Mouse (Mus musculus) adrenal gland, adult 18-20 months (tissue): ENCODE results near the gene Scnn1a. TPM values are rescaled to one million over a fixed set of nuclear protein-coding genes. Genes with fewer than 3 reads are reported as not detected.
A peak's percentile ranks its signal among the peaks of the same experiment; 100 is the strongest.

ENCODE experiments used
- DNase-seq, 2 experiments: peaks; one replicate each; pipeline ENCODE4 v3.0.0; 2021 to 2022; ENCODE audit warnings: low spot score in 2 of 2
- total RNA-seq, 2 experiments: library from RNA; stranded (reverse); gene quantifications; 1 replicate in 1 of 2; 2 replicates in 1 of 2; pipeline ENCODE4 v1.2.3; 2021

The Scnn1a gene
- total RNA-seq, 2 experiments from 2014 or later: 1.3 to 1.7 TPM

DNA sequence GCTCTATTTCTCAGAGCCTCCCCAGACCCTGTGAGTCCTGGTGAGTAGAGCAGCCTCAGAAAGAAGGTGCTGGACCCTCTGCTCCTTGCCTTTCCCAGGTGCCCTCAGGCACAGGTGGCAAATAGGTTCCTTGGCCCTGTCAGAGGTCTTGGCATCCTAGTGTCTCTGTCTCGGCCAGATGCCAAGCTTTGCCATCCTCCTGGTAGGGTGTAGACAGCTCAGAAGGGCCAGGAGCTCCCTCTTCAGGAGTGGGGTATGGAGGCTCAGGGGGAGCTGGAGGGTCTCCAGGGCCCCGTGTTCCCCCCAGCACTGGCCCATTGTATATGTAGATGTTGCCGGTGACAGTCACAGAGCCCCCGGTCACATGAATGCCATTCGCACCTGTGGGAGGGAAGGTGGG lies 13.4 kb upstream of the Scnn1a start:
- DNase-seq: no peak

DNA sequence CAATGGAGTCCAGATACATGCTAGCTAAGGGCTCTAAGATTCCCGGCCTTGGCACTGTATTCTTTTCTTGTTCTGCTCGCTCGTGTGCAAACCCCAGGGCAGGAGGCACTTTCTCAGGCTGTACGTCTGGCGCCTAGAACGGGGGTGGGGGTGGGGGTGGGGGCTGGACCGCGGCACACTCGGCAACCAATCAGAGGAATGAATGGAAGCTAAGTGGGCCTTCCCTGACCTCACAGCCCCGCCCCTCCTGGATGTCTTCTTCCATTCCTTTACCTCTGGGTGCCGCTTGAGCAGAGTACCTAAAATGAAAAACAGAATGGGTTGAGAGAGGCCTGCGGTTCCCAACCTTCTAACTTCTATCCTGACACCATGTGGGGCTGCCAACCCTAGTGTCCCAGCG lies 11.5 kb upstream of the Scnn1a start:
- DNase-seq: no peak

DNA sequence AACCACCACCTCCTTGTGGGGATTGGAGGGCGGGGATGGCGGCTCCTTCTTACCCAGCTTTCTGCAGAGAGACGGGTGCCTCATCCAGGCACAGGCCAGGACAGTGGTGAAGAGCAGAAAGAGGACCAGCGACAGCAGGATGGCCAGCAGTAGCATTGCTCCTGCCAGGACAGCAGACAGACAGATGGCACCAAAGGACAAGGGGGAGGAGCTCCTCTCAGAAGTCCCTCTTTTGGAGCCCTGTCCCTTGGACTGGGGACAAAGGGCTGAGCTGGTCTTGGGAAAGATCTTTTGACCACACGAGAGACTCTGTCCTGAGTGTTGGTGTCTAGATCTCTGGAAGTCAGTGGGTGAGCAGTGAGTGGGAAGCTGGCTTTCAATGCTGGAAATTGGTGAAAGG lies 11.1 kb upstream of the Scnn1a start:
- DNase-seq: no peak

DNA sequence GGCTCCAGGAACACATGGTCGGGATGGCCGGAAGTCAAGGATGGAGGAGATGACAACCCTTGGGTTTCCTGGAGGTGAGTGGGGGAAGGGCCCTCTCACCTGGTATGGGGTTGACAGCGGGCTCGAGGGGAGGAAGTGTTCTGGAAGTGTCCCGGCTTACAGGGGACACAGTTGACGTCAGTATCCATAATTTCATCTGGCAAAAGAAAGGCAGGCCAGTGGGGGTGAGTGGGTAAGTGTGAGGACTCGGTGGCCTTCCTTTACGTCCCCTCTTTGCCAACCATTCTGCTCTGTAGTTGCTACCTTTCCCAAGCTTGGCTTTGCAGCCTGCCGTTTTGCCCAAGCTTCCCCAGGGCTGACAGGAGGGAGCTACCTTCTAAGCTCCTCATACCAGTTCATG lies 8.3 kb upstream of the Scnn1a start:
- DNase-seq: no peak

DNA sequence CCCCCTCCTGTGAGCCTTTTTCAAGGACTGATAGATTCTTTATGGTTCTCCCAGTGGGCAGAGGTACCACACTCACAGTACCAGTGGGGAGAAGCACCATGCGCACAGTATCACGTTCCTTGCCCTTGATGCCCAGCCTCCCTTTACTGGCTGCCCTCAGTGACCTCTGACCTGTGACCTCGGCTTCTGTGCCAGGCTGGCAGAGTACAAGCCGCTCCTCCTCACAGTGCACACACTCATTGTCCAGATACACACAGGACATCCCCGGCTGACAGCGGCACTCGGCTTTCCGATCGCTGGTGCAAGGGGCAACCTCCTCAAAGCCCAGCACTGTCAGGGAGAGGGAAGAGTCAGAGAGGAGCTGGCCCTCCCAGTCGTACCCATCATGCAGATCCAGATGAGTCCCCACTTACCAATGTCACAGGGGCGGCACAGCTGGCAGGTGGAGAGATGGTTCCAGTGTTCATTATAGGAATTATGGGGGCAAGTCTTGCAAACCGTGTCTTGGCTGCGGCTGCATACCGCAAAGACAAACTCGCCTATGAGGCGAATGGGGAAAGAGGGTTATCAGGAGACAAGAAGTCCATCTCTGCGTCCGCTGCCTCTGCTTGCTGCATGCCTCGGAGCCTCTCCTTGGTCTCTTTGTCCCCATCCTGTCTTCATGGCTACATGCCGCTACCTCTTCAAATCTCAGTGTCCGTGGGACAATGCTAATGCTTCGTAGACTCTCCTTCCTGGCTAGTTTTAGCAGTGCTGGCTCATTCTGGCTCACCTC lies 7.7 kb upstream of the Scnn1a start:
- DNase-seq: no peak

DNA sequence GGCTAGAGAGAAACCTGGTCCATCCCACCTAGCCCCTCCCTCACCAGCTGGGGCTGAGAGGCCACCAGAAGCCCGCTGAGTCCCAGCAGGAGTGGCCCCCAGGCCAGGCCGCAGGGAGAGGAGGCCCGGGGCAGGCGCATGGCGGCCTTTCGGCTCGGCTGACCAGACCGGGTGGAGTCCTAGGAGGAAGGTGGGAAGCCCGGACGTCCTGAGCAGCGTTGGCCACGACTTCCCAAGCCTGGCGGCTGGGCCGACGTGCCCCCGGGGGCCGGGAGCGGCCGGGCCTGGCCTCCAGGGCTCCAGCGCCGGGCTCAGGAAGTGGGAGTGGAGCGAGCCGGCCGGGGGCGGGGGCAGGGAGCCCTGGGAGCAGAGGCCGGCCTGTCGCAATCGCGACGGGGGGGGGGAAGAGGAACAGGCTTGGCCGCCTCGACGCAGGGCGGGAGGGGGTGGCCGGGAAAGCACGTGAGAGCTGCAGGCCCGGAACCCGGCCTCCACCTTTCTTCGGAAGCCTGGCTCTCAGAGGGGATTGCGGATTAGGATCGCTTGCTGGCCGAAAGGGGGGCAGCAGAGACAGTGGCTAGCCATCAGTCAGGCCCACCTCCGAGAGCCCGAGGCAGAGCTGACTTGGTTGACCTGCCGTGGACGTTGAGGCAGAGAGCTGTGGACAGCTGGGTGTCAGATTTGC lies 6.8 kb upstream of the Scnn1a start, which contains the start of gene Ltbr:
Gene Ltbr, minus strand, starts transcription at position 340 of the 685 bp plus-strand sequence.
- peak; percentile 84 to 85 for DNase-seq

DNA sequence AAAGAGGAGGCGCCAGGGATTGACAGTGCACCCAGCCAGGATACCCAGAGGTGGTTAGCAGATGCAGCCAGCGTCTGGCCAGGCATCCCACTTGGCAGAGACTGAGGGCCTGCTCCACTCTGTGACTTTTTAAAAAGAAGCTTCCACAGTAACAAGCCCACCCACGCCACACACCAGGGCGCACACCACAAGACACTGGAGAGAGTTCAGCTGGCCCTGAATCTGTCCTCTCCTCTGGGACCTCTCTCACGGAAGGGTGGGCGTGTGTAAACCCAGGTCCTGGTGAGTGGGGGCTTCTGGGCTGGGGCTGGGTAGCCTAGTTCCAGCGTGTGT lies 6.3 kb upstream of the Scnn1a start:
- no peak for DNase-seq

DNA sequence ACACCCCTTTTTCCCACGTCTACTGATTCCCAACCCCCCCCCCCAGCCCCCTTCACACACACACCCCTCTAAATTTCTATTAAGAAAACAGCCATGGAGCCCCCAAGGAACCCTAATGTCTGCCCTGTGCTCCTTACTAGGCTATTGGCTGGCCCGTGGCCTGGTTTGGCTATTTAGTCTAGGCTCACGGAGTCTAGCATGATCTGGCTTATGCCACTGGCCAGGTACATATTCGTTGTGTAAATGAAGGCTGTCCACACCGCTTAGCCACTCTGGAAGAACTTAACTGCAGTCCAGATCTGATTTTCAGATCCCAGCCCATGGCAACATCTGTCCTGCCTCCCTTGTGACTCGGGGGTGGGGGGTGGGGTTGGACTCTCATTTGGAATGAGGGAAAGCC lies 5.7 kb upstream of the Scnn1a start:
- no peak for DNase-seq

DNA sequence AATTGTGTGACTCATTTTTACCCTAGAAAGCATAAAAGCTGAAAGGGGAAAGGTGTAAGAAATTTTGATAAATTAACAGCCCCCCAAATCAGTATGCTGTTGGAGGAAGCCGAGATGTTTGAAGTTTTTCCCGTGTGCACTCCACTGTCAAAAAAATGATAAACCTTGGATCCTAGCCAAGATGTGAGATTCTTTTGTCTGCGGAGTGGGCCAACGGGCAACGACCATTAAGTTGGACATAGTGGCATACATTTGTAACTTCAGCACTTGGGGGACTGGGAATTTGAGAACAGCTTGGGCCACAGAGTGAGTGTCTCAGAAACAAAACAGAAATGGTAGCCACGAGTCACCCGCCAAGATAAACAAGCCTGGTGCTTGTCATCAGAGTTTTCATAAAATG lies 3.4 kb upstream of the Scnn1a start:
- DNase-seq: no peak

DNA sequence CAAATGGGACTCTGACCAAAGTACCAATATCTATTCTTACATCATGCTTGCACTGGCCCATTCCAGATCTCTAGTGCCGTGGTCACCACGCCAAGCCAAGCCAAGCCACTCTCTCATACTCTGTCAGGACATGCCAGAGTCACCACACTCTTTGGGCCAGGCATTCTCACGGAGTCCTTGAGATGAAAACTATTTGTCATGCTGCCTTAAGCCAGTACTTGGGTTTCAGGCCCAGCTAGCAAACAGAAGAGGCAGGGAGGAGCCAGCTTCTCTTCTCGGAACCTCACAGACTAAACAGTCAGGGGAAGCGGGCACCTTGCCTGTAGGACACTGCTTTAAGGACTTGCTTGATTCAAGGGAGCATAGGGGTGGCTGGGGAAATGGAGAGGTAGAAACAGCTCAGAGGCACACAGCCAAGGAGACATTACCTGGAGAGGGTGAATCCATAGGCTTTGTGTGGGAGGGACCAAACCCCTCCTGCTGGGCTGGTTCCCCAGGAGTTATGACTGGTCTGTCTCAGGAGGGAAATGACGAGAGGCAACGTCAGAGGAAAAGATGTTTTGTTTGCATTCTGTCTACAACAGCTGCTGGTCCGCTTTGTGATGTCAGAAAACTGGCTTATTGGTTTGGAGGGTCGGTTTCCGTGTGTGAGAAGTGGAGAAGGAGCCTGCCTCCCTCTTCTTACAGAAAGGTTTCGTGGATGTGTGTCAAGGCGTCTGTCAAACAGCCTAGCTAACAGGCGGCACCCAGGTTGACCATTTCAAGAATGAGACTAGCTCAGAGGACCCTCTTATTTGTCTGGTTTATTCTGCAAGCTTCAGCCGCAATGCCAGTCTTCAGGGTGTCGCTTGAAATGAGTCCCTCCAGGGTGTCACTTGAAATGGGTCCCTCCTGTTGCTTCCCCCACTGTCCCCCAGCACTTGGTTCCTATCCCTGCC lies 1.2 kb upstream of the Scnn1a start:
- DNase-seq: peak in 1 of 2 experiments; percentile 31

DNA sequence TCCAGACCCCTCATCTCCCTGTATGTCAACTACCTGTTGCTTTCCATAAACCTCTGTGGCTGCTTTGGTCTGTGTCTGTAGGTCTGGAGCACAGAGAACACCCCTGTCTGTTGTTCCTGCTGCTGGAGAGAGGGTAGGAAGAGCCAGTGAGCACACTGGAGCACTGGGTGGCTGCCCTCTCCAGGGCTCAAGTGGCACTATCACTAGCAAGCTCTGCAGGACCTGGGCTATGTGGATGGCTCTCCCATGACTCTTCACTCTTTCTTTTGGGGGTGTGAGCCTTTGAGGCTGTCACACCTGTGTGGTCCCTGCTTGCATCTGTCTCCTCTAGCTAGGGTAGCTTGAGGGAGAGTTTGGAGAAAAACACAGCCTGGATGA lies 551 bp upstream of the Scnn1a start:
- no peak for DNase-seq

DNA sequence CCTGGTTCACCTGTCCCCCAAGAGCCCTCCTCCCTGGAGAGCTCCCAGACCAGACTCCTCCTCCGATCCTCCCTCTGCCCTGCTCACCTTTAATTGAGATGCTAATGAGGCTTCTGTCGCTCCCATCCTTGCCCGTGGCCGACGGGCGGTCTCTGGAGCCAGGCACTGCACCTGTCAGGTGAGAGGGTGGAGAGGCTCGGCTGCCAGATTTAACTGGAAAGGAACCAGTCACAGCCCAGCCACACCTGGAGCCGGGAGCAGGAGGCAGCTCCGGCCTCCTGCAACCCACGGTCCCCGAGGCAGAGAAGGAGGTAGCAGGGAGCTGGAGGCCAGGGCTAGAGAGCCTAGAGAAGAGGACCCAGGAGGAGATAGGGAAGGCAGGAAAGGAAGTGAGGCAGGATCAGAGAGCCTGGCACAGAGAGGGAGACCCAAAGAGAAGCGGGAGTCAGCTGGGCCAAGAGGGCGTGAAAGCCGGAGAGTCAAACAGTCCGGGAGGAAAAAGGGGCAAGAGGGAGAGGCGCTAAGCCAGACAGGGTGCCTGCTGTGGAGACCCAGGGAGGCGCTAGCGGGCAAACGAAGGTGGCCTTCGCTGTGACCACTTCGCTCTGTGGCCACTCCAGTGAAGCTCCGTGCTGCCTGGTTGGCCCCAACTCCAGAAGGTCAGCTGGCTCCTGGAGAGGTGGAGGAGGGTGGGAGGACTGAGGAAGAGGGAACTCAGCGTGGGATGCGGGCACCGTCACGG lies 826 bp downstream of the Scnn1a start:
- no peak for DNase-seq

DNA sequence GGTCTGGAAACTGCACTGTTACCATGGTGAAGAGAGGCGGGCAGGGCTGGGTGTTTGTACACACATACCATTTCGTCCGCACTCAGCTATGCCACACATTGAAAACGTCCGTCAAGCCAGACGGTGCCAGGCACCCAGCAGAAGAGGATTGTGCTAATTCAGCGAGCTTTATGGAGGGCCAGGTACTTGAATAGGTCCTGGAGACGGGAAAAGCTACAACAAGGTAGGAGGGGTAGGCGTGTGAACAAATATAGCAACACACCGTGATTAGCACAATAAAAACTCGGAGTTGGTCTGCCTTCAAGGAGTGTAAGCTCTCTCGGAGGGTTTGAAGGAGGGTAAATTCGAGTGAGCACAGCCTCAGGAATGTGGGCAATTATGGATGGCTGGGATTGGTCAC lies 2.3 kb downstream of the Scnn1a start:
- DNase-seq: no peak

DNA sequence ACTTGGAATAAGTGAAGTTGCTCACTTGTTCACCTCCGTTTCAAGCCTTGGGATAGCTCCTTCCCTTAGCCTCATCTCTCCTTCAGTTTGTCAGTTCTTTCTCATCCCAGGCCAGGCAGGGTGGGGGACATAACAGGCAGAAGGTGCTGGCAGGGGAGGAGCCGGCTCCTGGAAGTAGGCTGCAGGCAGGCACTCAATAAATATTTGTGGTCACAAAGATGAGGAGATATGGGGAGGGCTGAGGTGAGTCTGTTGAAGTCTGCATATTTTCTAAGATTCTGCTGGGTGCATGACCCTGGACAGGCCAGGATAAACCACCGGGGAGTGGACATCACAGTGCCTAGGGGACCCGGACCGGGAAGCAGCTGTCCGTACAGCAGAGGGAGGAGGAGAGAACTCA lies 3.1 kb downstream of the Scnn1a start:
- DNase-seq: no peak

DNA sequence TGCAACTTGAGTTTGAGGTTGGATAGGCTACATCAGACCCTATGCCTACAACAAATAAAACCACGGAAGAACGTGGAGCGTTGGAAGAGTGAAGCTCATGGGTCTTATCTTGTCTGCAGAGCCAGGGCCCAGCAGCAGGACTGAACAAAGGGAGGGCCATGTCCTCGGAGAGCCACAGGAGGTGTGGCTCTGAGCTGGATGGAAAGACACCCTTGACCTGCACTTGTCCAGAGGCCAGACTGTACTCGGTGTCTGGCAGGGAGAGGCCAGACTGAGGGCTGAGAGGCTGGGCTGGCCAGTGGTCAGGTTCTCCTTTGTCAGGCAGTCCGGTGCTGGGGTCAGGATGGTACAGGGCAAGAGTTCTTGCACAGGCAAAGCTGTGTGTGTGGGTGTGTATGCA lies 4.9 kb downstream of the Scnn1a start:
- no peak for DNase-seq

DNA sequence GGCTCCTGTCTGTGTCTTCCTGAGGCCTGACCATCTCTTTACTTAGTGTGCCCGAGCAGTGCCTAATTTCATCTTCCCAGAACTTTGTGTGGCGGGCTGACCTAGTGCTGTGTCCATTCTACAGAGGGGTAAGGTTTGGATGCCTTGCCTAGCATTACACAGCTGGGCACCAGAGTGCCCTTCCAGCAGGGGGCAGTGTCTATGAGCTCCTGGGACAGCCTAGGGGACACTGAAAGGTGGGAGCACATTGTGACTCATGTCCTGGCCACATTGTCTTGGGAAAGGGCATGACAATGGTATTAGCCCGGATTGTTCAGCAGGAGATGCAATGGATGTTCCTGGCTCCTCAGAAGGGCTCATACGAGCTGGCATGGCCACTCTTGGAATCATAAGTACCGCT lies 7.8 kb downstream of the Scnn1a start:
- DNase-seq: peak; percentile 61 to 74

DNA sequence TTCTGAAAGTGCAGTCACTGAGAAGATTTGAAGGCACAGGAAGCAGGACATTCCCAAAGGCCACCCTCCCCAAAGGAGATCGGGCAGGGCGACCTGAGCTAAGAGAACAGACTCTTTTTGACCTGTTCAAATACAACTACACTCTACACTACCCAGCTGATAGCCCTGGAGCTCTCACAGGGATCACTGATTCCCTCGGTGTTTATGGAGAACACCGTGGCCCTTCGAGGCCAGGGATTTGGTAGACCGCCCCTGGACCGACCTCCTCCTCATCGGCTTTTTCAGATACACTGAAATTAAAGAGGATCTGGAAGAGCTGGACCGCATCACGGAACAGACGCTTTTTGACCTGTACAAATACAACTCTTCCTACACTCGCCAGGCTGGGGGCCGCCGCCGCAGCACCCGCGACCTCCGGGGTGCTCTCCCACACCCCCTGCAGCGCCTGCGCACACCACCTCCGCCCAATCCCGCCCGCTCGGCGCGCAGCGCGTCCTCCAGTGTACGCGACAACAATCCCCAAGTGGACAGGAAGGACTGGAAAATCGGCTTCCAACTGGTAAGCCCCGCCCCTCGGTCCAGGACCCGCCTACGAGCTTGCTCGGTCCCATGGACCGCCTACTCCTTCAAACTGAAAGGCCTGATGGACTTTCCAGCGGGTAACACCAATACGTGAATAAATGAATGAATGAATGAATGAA lies 10.3 kb downstream of the Scnn1a start:
- peak; percentile 93 for DNase-seq

DNA sequence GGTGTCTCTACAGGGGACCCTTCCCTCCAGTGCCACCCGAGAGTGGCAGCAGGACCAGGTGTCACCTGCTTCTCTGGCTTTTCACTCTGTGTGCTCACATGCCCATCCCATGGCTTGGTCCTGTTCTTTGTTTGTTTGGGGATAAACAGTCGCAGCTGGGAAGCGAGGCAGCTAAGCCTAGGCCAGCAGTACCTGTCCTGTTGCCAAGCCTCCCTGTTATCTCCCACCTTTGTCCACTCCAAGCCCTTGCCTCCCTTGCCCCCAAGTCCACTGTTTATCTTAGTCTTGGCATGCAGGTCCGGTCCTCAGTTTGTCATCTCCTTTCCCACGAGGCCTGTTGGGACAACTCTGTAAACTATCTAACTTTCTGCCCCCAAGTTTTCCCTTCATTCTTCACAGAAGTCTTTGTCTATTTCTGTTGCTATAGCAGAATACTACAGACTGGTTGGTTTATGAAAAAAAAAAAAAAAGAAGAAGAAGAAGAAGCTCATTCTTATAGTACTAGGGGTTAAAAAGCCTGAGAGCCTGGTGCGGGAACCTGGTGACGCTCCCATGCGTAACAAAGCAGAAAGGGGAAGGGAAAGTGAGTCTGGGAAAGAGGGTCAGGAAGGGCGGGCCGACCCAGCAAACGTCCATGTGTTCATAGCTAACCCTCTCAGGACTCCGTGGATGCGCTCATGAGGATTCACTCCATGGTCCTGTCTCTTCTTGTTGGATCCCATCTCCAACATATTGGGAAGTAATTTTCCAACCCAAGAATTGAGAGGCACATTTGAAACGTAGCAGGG lies 12.8 kb downstream of the Scnn1a start:
- DNase-seq: no peak

DNA sequence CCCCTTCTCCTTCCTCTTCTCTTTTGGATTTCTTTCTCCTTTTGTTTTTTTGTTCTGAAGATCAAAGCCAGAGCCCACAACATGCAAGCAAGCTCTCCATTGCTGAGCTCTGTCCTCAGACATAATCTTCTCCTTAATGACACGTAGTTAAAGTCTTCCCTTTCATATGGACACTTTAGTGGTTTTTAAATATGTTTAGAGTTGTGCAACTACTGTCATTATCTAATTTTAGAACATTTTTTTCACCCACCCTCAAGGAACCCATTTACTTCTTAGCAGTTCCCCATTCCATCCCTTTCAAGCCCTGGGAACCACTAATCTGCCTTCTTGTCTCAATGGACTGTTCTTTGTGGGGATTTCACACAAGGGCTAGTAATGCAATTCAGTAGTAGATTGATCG lies 13.9 kb downstream of the Scnn1a start:
- DNase-seq: no peak
